Mouse (Mus musculus): ENCODE results near the gene Atpif1.

GRCm38 (mm10) chr4:132509621-132510296, 23.7 kb downstream of the Atpif1 start:
- no peak for TF ChIP-seq CTCF (IDR thresholded peaks at IDR 0.05; ENCODE audit: control insufficient read depth, insufficient read depth, low read length)
- peak; percentile 42; the same call in 1 of the 2 replicates for TF ChIP-seq POLR2A (IDR thresholded peaks at IDR 0.05; ENCODE audit: borderline replicate concordance, control insufficient read depth, low read depth, low read length)

Measured in bone marrow, adult 2 months (tissue).